Mouse (Mus musculus) kidney, adult 2 months (tissue): Measurements from ENCODE around the gene Cntnap5a.

ENCODE experiments used
- CTCF ChIP-seq: fragments of 200-500 bp; conservative IDR thresholded peaks from 2 replicates; pipeline ENCODE4 v1.5.1; 2011; ENCODE audit warnings: low read depth, mild to moderate bottlenecking, control low read depth, low read length, moderate library complexity, mixed read lengths; ENCODE audit not compliant: insufficient read depth, insufficient read length
- POLR2A ChIP-seq: fragments of 200-500 bp; IDR thresholded peaks from one replicate; pipeline ENCODE4 v1.6.1; 2011; ENCODE audit warnings: low read depth, low read length, control low read depth

DNA sequence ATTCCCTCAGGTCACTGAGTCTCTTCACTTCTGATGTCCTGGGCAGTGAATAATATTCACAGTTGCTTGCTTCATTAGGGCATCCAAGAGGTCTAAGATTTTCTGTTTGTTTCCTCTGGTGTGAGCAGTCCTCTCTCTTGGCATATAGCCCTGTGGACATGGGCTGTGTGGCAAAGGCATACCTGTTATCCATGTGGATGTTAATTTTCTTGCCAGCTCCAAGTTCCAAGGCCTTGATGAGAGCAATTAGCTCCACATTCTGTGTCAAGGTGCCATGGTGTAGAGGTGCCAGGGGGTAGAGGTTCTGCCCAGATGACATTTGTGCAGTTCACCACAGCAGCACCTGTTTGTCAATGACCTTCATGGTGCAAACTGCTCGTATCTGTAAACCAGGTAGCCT is 689.0 kb downstream of the Cntnap5a start:
- no peak for TF ChIP-seq CTCF
- TF ChIP-seq POLR2A, result no peak
